Mouse (Mus musculus) small intestine, adult 2 months (tissue): Measurements from ENCODE around the gene Dcst1.
A peak's percentile ranks its signal among the peaks of the same experiment; 100 is the strongest.

Experiments
- CTCF ChIP-seq: fragments of 200-500 bp; IDR thresholded peaks from 2 replicates; pipeline ENCODE4 v1.5.1; 2012; ENCODE audit warnings: low read depth, mild to moderate bottlenecking, control low read depth, inconsistent platforms, low read length, moderate library complexity, mixed read lengths; ENCODE audit not compliant: insufficient replicate concordance, insufficient read length; ENCODE audit errors: extremely low read depth
- POLR2A ChIP-seq: fragments of 200-500 bp; IDR thresholded peaks from 2 replicates; pipeline ENCODE4 v1.6.1; 2012; ENCODE audit warnings: low read depth, mild to moderate bottlenecking, control low read depth, inconsistent platforms, low read length, moderate library complexity

GRCm38 (mm10) chr3:89393605-89394004 is 28.6 kb upstream of the Dcst1 start:
- TF ChIP-seq CTCF = no peak
- TF ChIP-seq POLR2A = peak; percentile 97
